Mouse (Mus musculus) embryonic facial prominence, embryonic 14.5 days (tissue): Measurements from ENCODE around the gene Hook2. TPM values are rescaled to one million over a fixed set of nuclear protein-coding genes. Genes with fewer than 3 reads are reported as not detected.

Source experiments
- ATAC-seq: fragments of 200-750 bp; cut with Nextera tagmentation; 2 replicates; pipeline ENCODE4 v1.8.0; 2017; ENCODE audit warnings: low read depth, moderate number of reproducible peaks, moderate TSS enrichment
- DNase-seq: peaks from one replicate; pipeline ENCODE4 v3.0.0-alpha.2; 2015; ENCODE audit warnings: low spot score
- H3K27ac ChIP-seq: fragments of 300-500 bp; sonication (generic); replicated peaks from 2 replicates; pipeline ENCODE4 v1.5.1; 2014; ENCODE audit warnings: low read depth, mild to moderate bottlenecking, low read length, moderate library complexity
- H3K27me3 ChIP-seq: fragments of 300-500 bp; sonication (generic); replicated peaks from 2 replicates; pipeline ENCODE4 v1.6.1; 2014; ENCODE audit warnings: low read length; ENCODE audit not compliant: control insufficient read depth, insufficient read depth
- H3K36me3 ChIP-seq: fragments of 300-500 bp; sonication (generic); 2 replicates; pipeline ENCODE4 v1.6.1; 2014; ENCODE audit warnings: low read length, mixed read lengths; ENCODE audit not compliant: control insufficient read depth, insufficient read depth
- H3K4me1 ChIP-seq: fragments of 300-500 bp; sonication (generic); 2 replicates; pipeline ENCODE4 v1.6.1; 2014; ENCODE audit warnings: antibody characterized with exemption, low read length; ENCODE audit not compliant: control insufficient read depth, insufficient read depth
- H3K4me2 ChIP-seq: fragments of 300-500 bp; sonication (generic); 2 replicates; pipeline ENCODE4 v1.6.1; 2014; ENCODE audit warnings: low read depth, mild to moderate bottlenecking, low read length, moderate library complexity, mixed read lengths
- H3K4me3 ChIP-seq: fragments of 300-500 bp; sonication (generic); 2 replicates; pipeline ENCODE4 v1.5.1; 2014; ENCODE audit warnings: low read depth, mild to moderate bottlenecking, low read length
- H3K9ac ChIP-seq: fragments of 300-500 bp; sonication (generic); 2 replicates; pipeline ENCODE4 v1.6.1; 2014; ENCODE audit warnings: low read depth, mild to moderate bottlenecking, low read length, moderate library complexity, mixed read lengths
- H3K9me3 ChIP-seq: fragments of 300-500 bp; sonication (generic); 2 replicates; pipeline ENCODE4 v1.6.1; 2016; ENCODE audit warnings: low read length; ENCODE audit not compliant: control insufficient read depth
- WGBS: fragments of 180-500 bp; shearing (Covaris S2); extraction: QIAGEN DNeasy Blood & Tissue Kit; methylation state at CpG from one replicate; pipeline ENCODE4 v1.1.7; 2014; 5-methylcytosine and 5-hydroxymethylcytosine counted together
- polyA plus RNA-seq: library from polyadenylated mRNA; unstranded; fragments of >200 nt; fragmentation: Nextera tagmentation; extraction: Ambion mirVana; gene quantifications from 2 replicates; pipeline ENCODE4 v1.2.1, GENCODE M21; 2014

Hook2 gene
- polyA plus RNA-seq, 1 experiment from 2014 or later = 13.1 TPM

- ATAC-seq (peak; percentile 92), DNase-seq (peak; percentile 98)
- Histone ChIP-seq H3K4me2 (peak within 1 kb of the TSS; percentile 63), H3K27ac (peak within 1 kb of the TSS; percentile 93), H3K4me3 (peak within 1 kb of the TSS; percentile 81), H3K36me3 (peaks cover 48% of the 10 kb centered on the region), H3K4me1 (peaks cover 15% of the 10 kb centered on the region), H3K9ac (peak within 1 kb of the TSS; percentile 80), H3K27me3 (no peaks in the 10 kb centered on the region), H3K9me3 (no peaks in the 10 kb centered on the region)
- 7% methylated on average over 30 of the region's 30 CpGs for WGBS
These were observed 34.9 kb downstream of the Hook2 start, which contains the start of gene Asna1 for GRCm38 (mm10) chr8:85025098-85025932. Gene Asna1 (minus strand): TSS chr8:85025281.

GRCm38 (mm10) chr8:85026670-85027515 lies 36.5 kb downstream of the Hook2 start, which contains the start of gene Trir:
Gene Trir (plus strand): TSS chr8:85026823.
- Histone ChIP-seq H3K9ac (peak within 1 kb of the TSS; percentile 99), H3K27ac (peak within 1 kb of the TSS; percentile 93), H3K9me3 (no peaks in the 10 kb centered on the region), H3K4me3 (peak within 1 kb of the TSS; percentile 98), H3K4me1 (peaks cover 15% of the 10 kb centered on the region), H3K27me3 (no peaks in the 10 kb centered on the region), H3K36me3 (peaks cover 52% of the 10 kb centered on the region), H3K4me2 (peak within 1 kb of the TSS; percentile 63)
- WGBS = under 1% methylated on average over 54 of the region's 75 CpGs
- peak; percentile 98 for DNase-seq
- ATAC-seq = peak; percentile 83

- Histone ChIP-seq H3K4me3 (peak overlapping the region; percentile 98), H3K27me3 (no peaks in the 10 kb centered on the region), H3K27ac (peak overlapping the region; percentile 93), H3K4me2 (peak overlapping the region; percentile 63), H3K9me3 (no peaks in the 10 kb centered on the region), H3K36me3 (peaks cover 52% of the 10 kb centered on the region), H3K9ac (peak overlapping the region; percentile 99), H3K4me1 (peaks cover 15% of the 10 kb centered on the region)
- ATAC-seq (no peak), DNase-seq (no peak)
- 1% methylated on average over 13 of the region's 13 CpGs for WGBS
These were observed 37.1 kb downstream of the Hook2 start for GRCm38 (mm10) chr8:85027516-85027855.

GRCm38 (mm10) chr8:85027922-85028321 lies 37.5 kb downstream of the Hook2 start:
- ATAC-seq = no peak
- peaks cover 52% of the 10 kb centered on the region for H3K36me3 ChIP-seq
- H3K9ac ChIP-seq = peak overlapping the region; percentile 99
- peaks cover 15% of the 10 kb centered on the region for H3K4me1 ChIP-seq
- 24% methylated on average over 2 of the region's 2 CpGs for WGBS
- peak overlapping the region; percentile 63 for H3K4me2 ChIP-seq
- no peaks in the 10 kb centered on the region for H3K27me3 ChIP-seq
- H3K27ac ChIP-seq = no peak overlapping the region
- no peaks in the 10 kb centered on the region for H3K9me3 ChIP-seq
- peak overlapping the region; percentile 98 for H3K4me3 ChIP-seq
- no peak for DNase-seq

- no peak overlapping the region for H3K4me2 ChIP-seq
- ATAC-seq = no peak
- no peak overlapping the region for H3K27ac ChIP-seq
- whole genome bisulfite sequencing = 88% methylated on average over 14 of the region's 14 CpGs
- H3K27me3 ChIP-seq = no peaks in the 10 kb centered on the region
- DNase-seq = no peak
- no peaks in the 10 kb centered on the region for H3K9me3 ChIP-seq
- no peak overlapping the region for H3K4me3 ChIP-seq
- peak overlapping the region; percentile 99; the same call in 1 of the 2 replicates for H3K9ac ChIP-seq
- peaks cover 15% of the 10 kb centered on the region for H3K4me1 ChIP-seq
- peaks cover 51% of the 10 kb centered on the region for H3K36me3 ChIP-seq
These were observed 38.9 kb downstream of the Hook2 start for GRCm38 (mm10) chr8:85029271-85029670.

- ATAC-seq (no peak), DNase-seq (no peak)
- Histone ChIP-seq H3K4me1 (peaks cover 22% of the 10 kb centered on the region), H3K4me2 (no peak overlapping the region), H3K4me3 (no peak overlapping the region), H3K27me3 (no peaks in the 10 kb centered on the region), H3K9ac (no peak overlapping the region), H3K27ac (no peak overlapping the region), H3K9me3 (no peaks in the 10 kb centered on the region), H3K36me3 (peaks cover 51% of the 10 kb centered on the region)
- WGBS = 86% methylated on average over 4 of the region's 4 CpGs
These were observed 42.4 kb downstream of the Hook2 start for GRCm38 (mm10) chr8:85032622-85033311.

GRCm38 (mm10) chr8:85033867-85034266 lies 43.5 kb downstream of the Hook2 start:
- Histone ChIP-seq H3K4me1 (peaks cover 18% of the 10 kb centered on the region), H3K4me2 (no peak overlapping the region), H3K36me3 (peaks cover 50% of the 10 kb centered on the region), H3K27ac (no peak overlapping the region), H3K9me3 (no peaks in the 10 kb centered on the region), H3K4me3 (no peak overlapping the region), H3K27me3 (no peaks in the 10 kb centered on the region), H3K9ac (no peak overlapping the region)
- no peak for DNase-seq
- WGBS = 67% methylated on average over 1 of the region's 1 CpGs
- ATAC-seq = no peak

- H3K36me3 ChIP-seq = peaks cover 42% of the 10 kb centered on the region
- WGBS = 7% methylated on average over 12 of the region's 13 CpGs
- DNase-seq (peak; percentile 94), ATAC-seq (no peak)
- peak overlapping the region; percentile 80 for H3K4me3 ChIP-seq
- no peaks in the 10 kb centered on the region for H3K9me3 ChIP-seq
- H3K9ac ChIP-seq = peak overlapping the region; percentile 80; the same call in 1 of the 2 replicates
- H3K27me3 ChIP-seq = no peaks in the 10 kb centered on the region
- peak overlapping the region; percentile 91 for H3K4me2 ChIP-seq
- peaks cover 18% of the 10 kb centered on the region for H3K4me1 ChIP-seq
- H3K27ac ChIP-seq = 0 out of 2 replicates have a peak overlapping the region, but pooled peaks have one; percentile 18
These were observed 44.4 kb downstream of the Hook2 start for GRCm38 (mm10) chr8:85034764-85035163.
